Mouse (Mus musculus) CH12.LX (cell line): ENCODE data around the gene Ankrd33. TPM values are rescaled to one million over a fixed set of nuclear protein-coding genes. Genes with fewer than 3 reads are reported as not detected.

Experiments
- DNase-seq: peaks from one replicate; pipeline ENCODE4 v3.0.0-alpha.2; 2013; ENCODE audit errors: extremely low read depth
- H3K27ac ChIP-seq: 2 replicates; pipeline ENCODE4 v1.5.1; 2012; ENCODE audit warnings: low read depth, mild to moderate bottlenecking, control low read depth, moderate library complexity; ENCODE audit not compliant: insufficient read depth
- H3K27me3 ChIP-seq: replicated peaks from 2 replicates; pipeline ENCODE3; 2012; ENCODE audit warnings: inconsistent platforms
- H3K36me3 ChIP-seq, 2 experiments: replicated peaks in 1 of 2; 2 replicates each; pipeline versions ENCODE3 to v1.6.1; 2012; ENCODE audit warnings: inconsistent platforms in 1 of 2, low read length in 1 of 2, mild to moderate bottlenecking in 1 of 2, mixed read lengths in 1 of 2, moderate library complexity in 1 of 2; ENCODE audit not compliant: control insufficient read depth in 1 of 2, insufficient read depth in 1 of 2
- H3K4me1 ChIP-seq, 2 experiments: 2 replicates each; pipeline ENCODE4 v1.6.1; 2012; ENCODE audit warnings: inconsistent platforms in 1 of 2, moderate library complexity in 1 of 2; ENCODE audit not compliant: insufficient read depth in 2 of 2, control insufficient read depth in 1 of 2
- H3K4me2 ChIP-seq: 2 replicates; pipeline ENCODE4 v1.6.1; 2012; ENCODE audit warnings: low read depth, mild to moderate bottlenecking, control low read depth; ENCODE audit not compliant: poor library complexity, insufficient read depth, severe bottlenecking
- H3K4me3 ChIP-seq, 3 experiments: fragments of 150-350 bp in 1 of 3; sonication (generic) in 1 of 3; replicated peaks in 1 of 3; 2 replicates each; pipeline versions ENCODE3 to v1.5.1; 2011 to 2012; ENCODE audit warnings: low read depth in 2 of 3, low read length in 2 of 3, mild to moderate bottlenecking in 2 of 3, moderate library complexity in 2 of 3, control low read depth in 1 of 3, improper control_type of control experiment in 1 of 3, inconsistent platforms in 1 of 3, mixed read lengths in 1 of 3; ENCODE audit not compliant: poor library complexity in 1 of 3
- H3K79me2 ChIP-seq: replicated peaks from 2 replicates; pipeline ENCODE4 v1.6.1; 2012; ENCODE audit warnings: mild to moderate bottlenecking, moderate library complexity; ENCODE audit not compliant: control insufficient read depth, poor library complexity, insufficient read depth, severe bottlenecking; ENCODE audit errors: extremely low read depth
- H3K9ac ChIP-seq: 2 replicates; pipeline ENCODE4 v1.6.1; 2012; ENCODE audit warnings: low read depth, mild to moderate bottlenecking, control low read depth, moderate library complexity; ENCODE audit not compliant: insufficient read depth
- H3K9me3 ChIP-seq: replicated peaks from 2 replicates; pipeline ENCODE3; 2012; ENCODE audit warnings: low read length, inconsistent platforms, mixed read lengths
- CHD2 ChIP-seq: IDR thresholded peaks from 2 replicates; pipeline ENCODE4 v1.6.1; 2011; ENCODE audit warnings: low read length, improper control_type of control experiment
- CTCF ChIP-seq, 2 experiments: IDR thresholded peaks in 1 of 2; conservative IDR thresholded peaks in 1 of 2; 2 replicates each; pipeline ENCODE4 v1.5.1; 2011 to 2012; ENCODE audit warnings: low read depth in 2 of 2, low read length in 2 of 2, improper control_type of control experiment in 1 of 2, inconsistent platforms in 1 of 2, mild to moderate bottlenecking in 1 of 2, moderate library complexity in 1 of 2
- E2F4 ChIP-seq: IDR thresholded peaks from 2 replicates; pipeline ENCODE4 v1.6.1; 2011; ENCODE audit warnings: low read depth, low read length, improper control_type of control experiment; ENCODE audit not compliant: insufficient replicate concordance
- ELF1 ChIP-seq: IDR thresholded peaks from 2 replicates; pipeline ENCODE4 v1.6.1; 2014; ENCODE audit warnings: low read depth, mild to moderate bottlenecking, inconsistent platforms, low read length, improper control_type of control experiment
- EP300 ChIP-seq: IDR thresholded peaks from 2 replicates; pipeline ENCODE4 v1.6.1; 2011; ENCODE audit warnings: low read length, improper control_type of control experiment
- GABPA ChIP-seq: IDR thresholded peaks from 2 replicates; pipeline ENCODE4 v1.6.1; 2012; ENCODE audit warnings: low read depth, low read length, improper control_type of control experiment, inconsistent platforms; ENCODE audit not compliant: insufficient replicate concordance
- HCFC1 ChIP-seq: IDR thresholded peaks from 2 replicates; pipeline ENCODE4 v1.6.1; 2012; ENCODE audit warnings: low read depth, mild to moderate bottlenecking, inconsistent platforms, low read length, improper control_type of control experiment
- IRF4 ChIP-seq: IDR thresholded peaks from 2 replicates; pipeline ENCODE4 v1.6.1; 2014; ENCODE audit warnings: low read depth, mild to moderate bottlenecking, inconsistent platforms, low read length, improper control_type of control experiment
- JUN ChIP-seq: IDR thresholded peaks from 2 replicates; pipeline ENCODE4 v1.6.1; 2011; ENCODE audit warnings: low read depth, mild to moderate bottlenecking, low read length, improper control_type of control experiment, moderate library complexity; ENCODE audit not compliant: insufficient read depth
- KAT2A ChIP-seq: IDR thresholded peaks from 2 replicates; pipeline ENCODE4 v1.6.1; 2012; ENCODE audit warnings: low read length, improper control_type of control experiment, inconsistent platforms; ENCODE audit not compliant: insufficient replicate concordance
- MAFK ChIP-seq: IDR thresholded peaks from 2 replicates; pipeline ENCODE4 v1.6.1; 2011; ENCODE audit warnings: low read length, improper control_type of control experiment; ENCODE audit not compliant: insufficient replicate concordance
- MAZ ChIP-seq: IDR thresholded peaks from 2 replicates; pipeline ENCODE4 v1.6.1; 2012; ENCODE audit warnings: low read depth, mild to moderate bottlenecking, inconsistent platforms, low read length, improper control_type of control experiment, moderate library complexity
- MEF2A ChIP-seq: IDR thresholded peaks from 2 replicates; pipeline ENCODE4 v1.6.1; 2014; ENCODE audit warnings: low read depth, mild to moderate bottlenecking, inconsistent platforms, low read length, improper control_type of control experiment, borderline replicate concordance
- NELFE ChIP-seq: IDR thresholded peaks from 2 replicates; pipeline ENCODE4 v1.6.1; 2011; ENCODE audit warnings: low read depth, low read length, improper control_type of control experiment
- NRF1 ChIP-seq: IDR thresholded peaks from 2 replicates; pipeline ENCODE4 v1.6.1; 2014; ENCODE audit warnings: low read depth, mild to moderate bottlenecking, inconsistent platforms, low read length, improper control_type of control experiment, moderate library complexity
- RCOR1 ChIP-seq: conservative IDR thresholded peaks from 2 replicates; pipeline ENCODE4 v1.6.1; 2012; ENCODE audit warnings: low read depth, mild to moderate bottlenecking, inconsistent platforms, low read length, improper control_type of control experiment
- SIN3A ChIP-seq: IDR thresholded peaks from 2 replicates; pipeline ENCODE4 v1.6.1; 2012; ENCODE audit warnings: low read length, improper control_type of control experiment, inconsistent platforms
- SMC3 ChIP-seq: IDR thresholded peaks from 2 replicates; pipeline ENCODE4 v1.6.1; 2011; ENCODE audit warnings: low read depth, low read length, improper control_type of control experiment
- TBP ChIP-seq: conservative IDR thresholded peaks from 2 replicates; pipeline ENCODE4 v1.6.1; 2011; ENCODE audit warnings: low read depth, low read length, improper control_type of control experiment
- USF1 ChIP-seq: IDR thresholded peaks from 2 replicates; pipeline ENCODE4 v1.6.1; 2014; ENCODE audit warnings: low read depth, mild to moderate bottlenecking, inconsistent platforms, low read length, improper control_type of control experiment
- USF2 ChIP-seq: conservative IDR thresholded peaks from 2 replicates; pipeline ENCODE4 v1.6.1; 2011; ENCODE audit warnings: low read depth, low read length, improper control_type of control experiment
- ZMIZ1 ChIP-seq: IDR thresholded peaks from 2 replicates; pipeline ENCODE4 v1.6.1; 2012; ENCODE audit warnings: low read depth, mild to moderate bottlenecking, inconsistent platforms, low read length, improper control_type of control experiment
- dilution Hi-C: fragments of 300-500 bp; cut with MboI; formaldehyde crosslinking; loops from 2 replicates; pipeline ENCODE4 v1.14.3; 2020; ENCODE audit warnings: low sequenced_read_pairs; ENCODE audit not compliant: extremely low pct_unique_long_range_greater_than_20kb, extremely low pct_ligation_motif_present
- in situ Hi-C: fragments of 300-500 bp; cut with MboI; formaldehyde crosslinking; loops from 3 replicates; pipeline ENCODE4 v1.14.3; 2019; ENCODE audit warnings: low sequenced_read_pairs, low pct_ligation_motif_present, low pct_unique_long_range_greater_than_20kb, mixed read lengths
- polyA plus RNA-seq: library from polyadenylated mRNA; unstranded; fragments of >175 nt; gene quantifications from 2 replicates; pipeline ENCODE4 v1.2.1, GENCODE M21; 2012; ENCODE audit warnings: low read depth; ENCODE audit not compliant: insufficient read length
- total RNA-seq, 2 experiments: library from RNA; depleted of rRNA; stranded (reverse); fragments of 300-350 nt in 1 of 2; fragments of >200 nt in 1 of 2; gene quantifications; 2 replicates each; pipeline ENCODE4 v1.2.3; 2012 to 2014

The Ankrd33 gene
- total and polyA plus RNA-seq, 3 experiments: not detected

DNA sequence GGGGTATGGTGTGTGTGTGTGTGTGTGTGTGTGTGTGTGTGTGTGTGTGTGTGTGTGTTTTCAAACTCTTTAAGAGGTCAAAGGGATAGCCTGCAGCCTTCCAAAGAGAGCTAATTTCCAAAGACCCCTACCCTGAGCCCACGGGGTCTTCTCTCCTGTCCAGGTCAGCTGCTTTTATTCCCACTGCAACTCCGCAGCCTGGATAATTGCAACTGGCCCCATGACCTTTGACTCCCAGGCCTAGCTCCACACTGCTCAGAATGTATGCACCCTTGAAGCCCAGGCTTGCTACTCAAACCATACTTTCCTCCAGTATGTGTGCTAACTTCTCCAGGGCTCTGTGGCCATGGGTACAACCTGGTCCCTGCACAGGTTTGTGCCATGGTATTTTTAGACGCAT, 20.2 kb upstream of the Ankrd33 start:
- no peaks in the 10 kb centered on the region for H3K79me2 ChIP-seq
- H3K36me3 ChIP-seq: no peaks in the 10 kb centered on the region
- H3K27ac ChIP-seq: no peak overlapping the region
- H3K27me3 ChIP-seq: peaks cover 61% of the 10 kb centered on the region
- H3K4me2 ChIP-seq: no peak overlapping the region
- peaks cover 2% of the 10 kb centered on the region in 2 experiments; a peak in 2 of 4 replicates for H3K4me1 ChIP-seq
- DNase-seq: no peak
- dilution Hi-C loops (no loop called here), in situ Hi-C loops (no loop called here)
- H3K9me3 ChIP-seq: peaks cover under 1% of the 10 kb centered on the region
- H3K9ac ChIP-seq: no peak overlapping the region
- H3K4me3 ChIP-seq: no peak overlapping the region
- TF ChIP-seq ZMIZ1 (no peak), USF1 (no peak), CHD2 (no peak), IRF4 (no peak), KAT2A (no peak), ELF1 (no peak), MAFK (no peak), TBP (no peak), E2F4 (no peak), HCFC1 (no peak), SIN3A (no peak), MEF2A (no peak), MAZ (no peak), GABPA (no peak)

DNA sequence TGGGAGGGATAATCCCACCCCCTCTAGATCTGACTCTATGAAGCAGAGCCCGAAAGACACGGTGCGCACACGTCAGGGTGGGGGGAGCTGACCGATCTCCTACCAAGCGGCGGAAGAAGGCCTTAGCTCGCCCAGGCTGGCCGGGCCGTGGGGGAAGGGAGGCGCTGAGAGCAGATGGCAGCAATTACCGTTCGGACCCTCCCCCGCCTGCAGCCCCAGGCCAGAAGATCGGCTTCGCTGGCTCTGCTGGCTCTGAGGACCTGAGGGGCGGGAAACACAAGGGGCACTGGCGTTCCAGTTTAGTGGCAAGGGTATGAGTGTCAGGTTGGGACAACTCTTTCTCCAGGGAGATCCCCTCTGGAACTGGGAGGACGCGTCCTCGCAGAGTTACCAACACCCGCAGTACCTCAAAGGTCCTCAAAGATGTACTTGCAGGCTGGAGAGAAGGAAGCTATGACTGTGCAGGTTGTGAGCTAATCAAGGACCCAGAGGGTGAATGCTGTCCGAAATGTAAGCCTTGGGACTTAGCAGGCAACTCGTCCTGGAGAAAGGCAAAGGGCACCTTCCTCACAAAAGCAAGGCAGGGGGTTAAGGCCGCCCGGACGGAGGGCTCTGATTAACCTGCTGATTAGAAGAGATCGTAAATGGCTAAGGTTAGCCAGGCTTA, 17.4 kb upstream of the Ankrd33 start:
- Histone ChIP-seq H3K4me1 (no peaks in the 10 kb centered on the region; a peak in 1 of 4 replicates), H3K27ac (no peak overlapping the region), H3K27me3 (peaks cover 63% of the 10 kb centered on the region), H3K4me3 (no peak overlapping the region), H3K79me2 (no peaks in the 10 kb centered on the region), H3K9me3 (peaks cover 4% of the 10 kb centered on the region)
- dilution Hi-C loops: no loop called here
- in situ Hi-C loops: no loop called here
- TF ChIP-seq E2F4 (no peak), CTCF (conservative IDR thresholded peaks at IDR 0.05 in 1 of 2, IDR thresholded peaks at IDR 0.05 in 1 of 2; ENCODE audit: low read depth in 2 of 2, low read length in 2 of 2) (no peak), MEF2A (no peak), JUN (no peak), NRF1 (no peak), NELFE (no peak), USF2 (no peak), RCOR1 (no peak), EP300 (no peak), SMC3 (no peak), MAFK (no peak), GABPA (no peak)
- TF ChIP-seq, all 38 proteins: peak for 0
- Histone ChIP-seq H3K9ac (no peak overlapping the region), H3K4me2 (no peak overlapping the region), H3K36me3 (no peaks in the 10 kb centered on the region)
- no peak for DNase-seq
